Mouse (Mus musculus): Measurements from ENCODE around the gene Slco4c1. TPM values are rescaled to one million over a fixed set of nuclear protein-coding genes. Genes with fewer than 3 reads are reported as not detected.

The Slco4c1 gene
- 0.07 TPM in 1 of 2 replicates, not detected in the other for polyA plus RNA-seq (2014; fragmentation: Nextera tagmentation; extraction: Ambion mirVana)

- Histone ChIP-seq H3K27ac (ENCODE audit: low read depth, low read length) (no peak within 1 kb of the TSS), H3K4me3 (ENCODE audit: low read depth, low read length) (peak within 1 kb of the TSS; percentile 59), H3K27me3 (ENCODE audit: control insufficient read depth, insufficient read depth, low read length) (no peaks in the 10 kb centered on the region; the same call in none of the 2 replicates), H3K4me2 (peak within 1 kb of the TSS; percentile 96), H3K9me3 (replicated peaks; ENCODE audit: control insufficient read depth, low read length) (no peaks in the 10 kb centered on the region), H3K9ac (ENCODE audit: low read depth, low read length) (0 out of 2 replicates have a peak within 1 kb of the TSS, but pooled peaks have one; percentile 46), H3K4me1 (ENCODE audit: control insufficient read depth, insufficient read depth, low read length) (no peaks in the 10 kb centered on the region), H3K36me3 (ENCODE audit: control insufficient read depth, insufficient read depth, low read length) (no peaks in the 10 kb centered on the region)
- ATAC-seq (replicated peaks; ENCODE audit: insufficient number of reproducible peaks, low FRiP score, low TSS enrichment), result peak; percentile 52; the same call in 1 of the 2 replicates
- 2% methylated on average over 39 of the region's 40 CpGs for WGBS (ENCODE audit: insufficient replicate concordance)
Measured at GRCm38 (mm10) chr1:96871528-96872360, at the start of gene Slco4c1. Gene Slco4c1 (minus strand): TSS chr1:96872171.

GRCm38 (mm10) chr1:96917333-96917732 is 45.4 kb upstream of the Slco4c1 start:
- no peaks in the 10 kb centered on the region for H3K9me3 ChIP-seq (replicated peaks; ENCODE audit: control insufficient read depth, low read length)
- H3K27me3 ChIP-seq (ENCODE audit: control insufficient read depth, insufficient read depth, low read length), result no peaks in the 10 kb centered on the region
- no peak for ATAC-seq (replicated peaks; ENCODE audit: insufficient number of reproducible peaks, low FRiP score, low TSS enrichment)

GRCm38 (mm10) chr1:96883788-96884187 is 11.8 kb upstream of the Slco4c1 start:
- no peak overlapping the region for H3K4me2 ChIP-seq
- no peak for ATAC-seq (replicated peaks; ENCODE audit: insufficient number of reproducible peaks, low FRiP score, low TSS enrichment)

More at GRCm38 (mm10) chr1:96917333-96917732, 45.4 kb upstream of the Slco4c1 start:
- H3K4me1 ChIP-seq (ENCODE audit: control insufficient read depth, insufficient read depth, low read length), result no peaks in the 10 kb centered on the region
- H3K4me2 ChIP-seq, result no peak overlapping the region
- no peak overlapping the region for H3K4me3 ChIP-seq (ENCODE audit: low read depth, low read length)
- H3K36me3 ChIP-seq (ENCODE audit: control insufficient read depth, insufficient read depth, low read length), result no peaks in the 10 kb centered on the region
- no peak overlapping the region for H3K27ac ChIP-seq (ENCODE audit: low read depth, low read length)
- H3K9ac ChIP-seq (ENCODE audit: low read depth, low read length), result no peak overlapping the region

GRCm38 (mm10) chr1:96878572-96878971 is 6.6 kb upstream of the Slco4c1 start:
- Histone ChIP-seq H3K4me1 (ENCODE audit: control insufficient read depth, insufficient read depth, low read length) (no peaks in the 10 kb centered on the region), H3K36me3 (ENCODE audit: control insufficient read depth, insufficient read depth, low read length) (no peaks in the 10 kb centered on the region), H3K4me3 (ENCODE audit: low read depth, low read length) (no peak overlapping the region), H3K27ac (ENCODE audit: low read depth, low read length) (no peak overlapping the region), H3K9me3 (replicated peaks; ENCODE audit: control insufficient read depth, low read length) (no peaks in the 10 kb centered on the region), H3K27me3 (ENCODE audit: control insufficient read depth, insufficient read depth, low read length) (no peaks in the 10 kb centered on the region), H3K4me2 (no peak overlapping the region), H3K9ac (ENCODE audit: low read depth, low read length) (no peak overlapping the region)
- ATAC-seq (replicated peaks; ENCODE audit: insufficient number of reproducible peaks, low FRiP score, low TSS enrichment), result no peak
- WGBS (ENCODE audit: insufficient replicate concordance), result 77% methylated on average over 1 of the region's 1 CpGs

More at GRCm38 (mm10) chr1:96883788-96884187, 11.8 kb upstream of the Slco4c1 start:
- Histone ChIP-seq H3K4me3 (ENCODE audit: low read depth, low read length) (no peak overlapping the region), H3K9ac (ENCODE audit: low read depth, low read length) (no peak overlapping the region), H3K27me3 (ENCODE audit: control insufficient read depth, insufficient read depth, low read length) (no peaks in the 10 kb centered on the region), H3K9me3 (replicated peaks; ENCODE audit: control insufficient read depth, low read length) (no peaks in the 10 kb centered on the region), H3K36me3 (ENCODE audit: control insufficient read depth, insufficient read depth, low read length) (no peaks in the 10 kb centered on the region), H3K27ac (ENCODE audit: low read depth, low read length) (no peak overlapping the region), H3K4me1 (ENCODE audit: control insufficient read depth, insufficient read depth, low read length) (no peaks in the 10 kb centered on the region)

GRCm38 (mm10) chr1:96876076-96876475 is 4.1 kb upstream of the Slco4c1 start:
- no peaks in the 10 kb centered on the region for H3K4me1 ChIP-seq (ENCODE audit: control insufficient read depth, insufficient read depth, low read length)
- 80% methylated on average over 1 of the region's 1 CpGs for WGBS (ENCODE audit: insufficient replicate concordance)
- H3K9ac ChIP-seq (ENCODE audit: low read depth, low read length), result no peak overlapping the region
- no peak overlapping the region for H3K4me3 ChIP-seq (ENCODE audit: low read depth, low read length)
- H3K4me2 ChIP-seq, result no peak overlapping the region
- no peaks in the 10 kb centered on the region; the same call in none of the 2 replicates for H3K27me3 ChIP-seq (ENCODE audit: control insufficient read depth, insufficient read depth, low read length)
- H3K9me3 ChIP-seq (replicated peaks; ENCODE audit: control insufficient read depth, low read length), result no peaks in the 10 kb centered on the region
- ATAC-seq (replicated peaks; ENCODE audit: insufficient number of reproducible peaks, low FRiP score, low TSS enrichment), result no peak
- no peak overlapping the region for H3K27ac ChIP-seq (ENCODE audit: low read depth, low read length)
- no peaks in the 10 kb centered on the region for H3K36me3 ChIP-seq (ENCODE audit: control insufficient read depth, insufficient read depth, low read length)

- H3K4me3 ChIP-seq (ENCODE audit: low read depth, low read length), result no peak overlapping the region
- no peaks in the 10 kb centered on the region for H3K9me3 ChIP-seq (replicated peaks; ENCODE audit: control insufficient read depth, low read length)
- no peaks in the 10 kb centered on the region; the same call in none of the 2 replicates for H3K27me3 ChIP-seq (ENCODE audit: control insufficient read depth, insufficient read depth, low read length)
- no peak overlapping the region for H3K9ac ChIP-seq (ENCODE audit: low read depth, low read length)
- no peaks in the 10 kb centered on the region for H3K4me1 ChIP-seq (ENCODE audit: control insufficient read depth, insufficient read depth, low read length)
- no peak overlapping the region for H3K27ac ChIP-seq (ENCODE audit: low read depth, low read length)
- 67% methylated on average over 1 of the region's 1 CpGs for WGBS (ENCODE audit: insufficient replicate concordance)
- ATAC-seq (replicated peaks; ENCODE audit: insufficient number of reproducible peaks, low FRiP score, low TSS enrichment), result no peak
- H3K36me3 ChIP-seq (ENCODE audit: control insufficient read depth, insufficient read depth, low read length), result no peaks in the 10 kb centered on the region
- H3K4me2 ChIP-seq, result no peak overlapping the region
Measured at GRCm38 (mm10) chr1:96874636-96875035, 2.7 kb upstream of the Slco4c1 start.

- no peaks in the 10 kb centered on the region for H3K9me3 ChIP-seq (replicated peaks; ENCODE audit: control insufficient read depth, low read length)
- peak overlapping the region; percentile 96 for H3K4me2 ChIP-seq
- 1% methylated on average over 10 of the region's 10 CpGs for WGBS (ENCODE audit: insufficient replicate concordance)
- H3K9ac ChIP-seq (ENCODE audit: low read depth, low read length), result 0 out of 2 replicates have a peak overlapping the region, but pooled peaks have one; percentile 46
- H3K27me3 ChIP-seq (ENCODE audit: control insufficient read depth, insufficient read depth, low read length), result no peaks in the 10 kb centered on the region; the same call in none of the 2 replicates
- H3K36me3 ChIP-seq (ENCODE audit: control insufficient read depth, insufficient read depth, low read length), result no peaks in the 10 kb centered on the region
- no peak overlapping the region for H3K27ac ChIP-seq (ENCODE audit: low read depth, low read length)
- ATAC-seq (replicated peaks; ENCODE audit: insufficient number of reproducible peaks, low FRiP score, low TSS enrichment), result no peak
- peak overlapping the region; percentile 59 for H3K4me3 ChIP-seq (ENCODE audit: low read depth, low read length)
- no peaks in the 10 kb centered on the region for H3K4me1 ChIP-seq (ENCODE audit: control insufficient read depth, insufficient read depth, low read length)
Measured at GRCm38 (mm10) chr1:96872361-96872693, 356 bp upstream of the Slco4c1 start.

GRCm38 (mm10) chr1:96870764-96871307 is 1.1 kb downstream of the Slco4c1 start:
- no peaks in the 10 kb centered on the region for H3K9me3 ChIP-seq (replicated peaks; ENCODE audit: control insufficient read depth, low read length)
- WGBS (ENCODE audit: insufficient replicate concordance), result 4% methylated on average over 7 of the region's 7 CpGs
- ATAC-seq (replicated peaks; ENCODE audit: insufficient number of reproducible peaks, low FRiP score, low TSS enrichment), result no peak
- no peaks in the 10 kb centered on the region; the same call in none of the 2 replicates for H3K27me3 ChIP-seq (ENCODE audit: control insufficient read depth, insufficient read depth, low read length)
- no peaks in the 10 kb centered on the region for H3K36me3 ChIP-seq (ENCODE audit: control insufficient read depth, insufficient read depth, low read length)
- no peak overlapping the region for H3K9ac ChIP-seq (ENCODE audit: low read depth, low read length)
- no peaks in the 10 kb centered on the region for H3K4me1 ChIP-seq (ENCODE audit: control insufficient read depth, insufficient read depth, low read length)
- no peak overlapping the region for H3K4me3 ChIP-seq (ENCODE audit: low read depth, low read length)
- H3K4me2 ChIP-seq, result no peak overlapping the region
- no peak overlapping the region for H3K27ac ChIP-seq (ENCODE audit: low read depth, low read length)

All from heart, embryonic 11.5 days (tissue).